Mouse (Mus musculus) neural tube, embryonic 11.5 days (tissue): ENCODE results near the gene Nlrp14. TPM values are rescaled to one million over a fixed set of nuclear protein-coding genes. Genes with fewer than 3 reads are reported as not detected.
"Not testable (repeated sequence)": the region's sequence is repeated elsewhere in the genome, so short reads cannot be mapped to it uniquely, and the experiment has no call there.

Experiments
- ATAC-seq: fragments of 200-750 bp; cut with Nextera tagmentation; 2 replicates; pipeline ENCODE4 v1.8.0; 2017; ENCODE audit warnings: moderate number of reproducible peaks, mild to moderate bottlenecking, moderate TSS enrichment, moderate library complexity; ENCODE audit not compliant: insufficient read depth, low FRiP score, low TSS enrichment
- DNase-seq: peaks from one replicate; pipeline ENCODE4 v3.0.0-alpha.2; 2015; ENCODE audit warnings: low spot score
- H3K27ac ChIP-seq: fragments of 300-500 bp; sonication (generic); 2 replicates; pipeline ENCODE4 v1.5.1; 2014; ENCODE audit warnings: low read depth, mild to moderate bottlenecking, low read length
- H3K27me3 ChIP-seq: fragments of 300-500 bp; sonication (generic); 2 replicates; pipeline ENCODE4 v1.6.1; 2014; ENCODE audit warnings: mild to moderate bottlenecking, low read length, mixed read lengths; ENCODE audit not compliant: control insufficient read depth, insufficient read depth
- H3K36me3 ChIP-seq: fragments of 300-500 bp; sonication (generic); 2 replicates; pipeline ENCODE4 v1.6.1; 2014; ENCODE audit warnings: mild to moderate bottlenecking, low read length, moderate library complexity, mixed read lengths; ENCODE audit not compliant: control insufficient read depth, insufficient read depth
- H3K4me1 ChIP-seq: fragments of 300-500 bp; sonication (generic); 2 replicates; pipeline ENCODE4 v1.6.1; 2014; ENCODE audit warnings: low read length, mixed read lengths; ENCODE audit not compliant: control insufficient read depth, insufficient read depth
- H3K4me2 ChIP-seq: fragments of 300-500 bp; sonication (generic); 2 replicates; pipeline ENCODE4 v1.6.1; 2014; ENCODE audit warnings: low read depth, mild to moderate bottlenecking, moderate library complexity
- H3K4me3 ChIP-seq: fragments of 300-500 bp; sonication (generic); 2 replicates; pipeline ENCODE4 v1.5.1; 2014; ENCODE audit warnings: low read depth, low read length
- H3K9ac ChIP-seq: fragments of 300-500 bp; sonication (generic); 2 replicates; pipeline ENCODE4 v1.6.1; 2014; ENCODE audit warnings: mild to moderate bottlenecking, low read length
- H3K9me3 ChIP-seq: fragments of 300-500 bp; sonication (generic); 2 replicates; pipeline ENCODE4 v1.6.1; 2016; ENCODE audit warnings: low read length; ENCODE audit not compliant: control insufficient read depth
- WGBS: fragments of 180-500 bp; shearing (Covaris S2); extraction: QIAGEN DNeasy Blood & Tissue Kit; methylation state at CpG from one replicate; pipeline ENCODE4 v1.1.7; 2014; 5-methylcytosine and 5-hydroxymethylcytosine counted together
- polyA plus RNA-seq: library from polyadenylated mRNA; unstranded; fragments of >200 nt; fragmentation: Nextera tagmentation; extraction: Ambion mirVana; gene quantifications from 2 replicates; pipeline ENCODE4 v1.2.1, GENCODE M21; 2014

Nlrp14 gene
- polyA plus RNA-seq, result not detected in 2 replicates

GRCm38 (mm10) chr7:107166690-107167089, at the start of gene Nlrp14:
TSS of gene Nlrp14 (plus strand) at chr7:107166990.
- H3K4me2 ChIP-seq, result no peak within 1 kb of the TSS
- no peaks in the 10 kb centered on the region for H3K36me3 ChIP-seq
- no peaks in the 10 kb centered on the region for H3K9me3 ChIP-seq
- H3K9ac ChIP-seq, result no peak within 1 kb of the TSS
- 81% methylated on average over 10 of the region's 10 CpGs for WGBS
- no peaks in the 10 kb centered on the region for H3K27me3 ChIP-seq
- DNase-seq, result no peak
- no peak for ATAC-seq
- no peaks in the 10 kb centered on the region for H3K4me1 ChIP-seq
- H3K4me3 ChIP-seq, result no peak within 1 kb of the TSS
- H3K27ac ChIP-seq, result no peak within 1 kb of the TSS

GRCm38 (mm10) chr7:107130983-107131382, 35.8 kb upstream of the Nlrp14 start, which contains the start of gene Olfr715:
TSS of gene Olfr715 (minus strand) at chr7:107131083.
- not testable (repeated sequence) for DNase-seq, H3K4me3 ChIP-seq, H3K9me3 ChIP-seq, H3K9ac ChIP-seq, H3K27ac ChIP-seq, H3K27me3 ChIP-seq, ATAC-seq, H3K4me2 ChIP-seq, H3K36me3 ChIP-seq, H3K4me1 ChIP-seq
- WGBS, result 65% methylated on average over 1 of the region's 3 CpGs

- H3K27ac ChIP-seq, H3K9me3 ChIP-seq, DNase-seq, H3K4me1 ChIP-seq, H3K36me3 ChIP-seq, ATAC-seq, H3K9ac ChIP-seq, H3K4me2 ChIP-seq, H3K4me3 ChIP-seq, H3K27me3 ChIP-seq: not testable (repeated sequence)
- WGBS, result 84% methylated on average over 2 of the region's 2 CpGs
Observed at GRCm38 (mm10) chr7:107138027-107138426, 28.8 kb upstream of the Nlrp14 start, which contains the start of gene Olfr716. TSS of gene Olfr716 (plus strand) at chr7:107138327.

GRCm38 (mm10) chr7:107180406-107180805, 13.6 kb downstream of the Nlrp14 start:
- H3K4me2 ChIP-seq, result no peak overlapping the region
- DNase-seq, result no peak
- no peak overlapping the region for H3K9ac ChIP-seq
- H3K4me3 ChIP-seq, result no peak overlapping the region
- H3K27me3 ChIP-seq, result no peaks in the 10 kb centered on the region
- H3K36me3 ChIP-seq, result no peaks in the 10 kb centered on the region
- no peaks in the 10 kb centered on the region for H3K4me1 ChIP-seq
- WGBS, result 54% methylated on average over 2 of the region's 2 CpGs
- no peak overlapping the region for H3K27ac ChIP-seq
- no peak for ATAC-seq
- H3K9me3 ChIP-seq, result no peaks in the 10 kb centered on the region

- ATAC-seq, result no peak
- 43% methylated on average over 3 of the region's 3 CpGs for WGBS
Observed at GRCm38 (mm10) chr7:107201817-107202216, 35.0 kb downstream of the Nlrp14 start.

GRCm38 (mm10) chr7:107207843-107208242, 41.1 kb downstream of the Nlrp14 start:
- ATAC-seq, result no peak
- H3K4me3 ChIP-seq, result no peak overlapping the region
- H3K27me3 ChIP-seq, result peaks cover 25% of the 10 kb centered on the region
- H3K9me3 ChIP-seq, result no peaks in the 10 kb centered on the region
- no peaks in the 10 kb centered on the region for H3K36me3 ChIP-seq
- WGBS, result 87% methylated on average over 3 of the region's 3 CpGs
- H3K4me2 ChIP-seq, result no peak overlapping the region
- no peak overlapping the region for H3K9ac ChIP-seq
- DNase-seq, result no peak
- H3K4me1 ChIP-seq, result no peaks in the 10 kb centered on the region
- H3K27ac ChIP-seq, result no peak overlapping the region

More at GRCm38 (mm10) chr7:107201817-107202216, 35.0 kb downstream of the Nlrp14 start:
- H3K4me3 ChIP-seq, result no peak overlapping the region
- H3K27me3 ChIP-seq, result no peaks in the 10 kb centered on the region
- no peak overlapping the region for H3K9ac ChIP-seq
- H3K4me2 ChIP-seq, result no peak overlapping the region
- H3K4me1 ChIP-seq, result no peaks in the 10 kb centered on the region
- no peak for DNase-seq
- H3K9me3 ChIP-seq, result no peaks in the 10 kb centered on the region
- H3K27ac ChIP-seq, result no peak overlapping the region
- H3K36me3 ChIP-seq, result no peaks in the 10 kb centered on the region

- H3K9ac ChIP-seq, result no peak within 1 kb of the TSS
- peak; percentile 61; the same call in 1 of the 2 replicates for ATAC-seq
- no peaks in the 10 kb centered on the region for H3K36me3 ChIP-seq
- 37% methylated on average over 69 of the region's 70 CpGs for WGBS
- no peak within 1 kb of the TSS for H3K4me2 ChIP-seq
- H3K4me3 ChIP-seq, result peak within 1 kb of the TSS; percentile 23
- no peak within 1 kb of the TSS for H3K27ac ChIP-seq
- no peaks in the 10 kb centered on the region for H3K4me1 ChIP-seq
- peaks cover 25% of the 10 kb centered on the region for H3K27me3 ChIP-seq
- peak; percentile 36 for DNase-seq
- H3K9me3 ChIP-seq, result no peaks in the 10 kb centered on the region
Observed at GRCm38 (mm10) chr7:107209204-107209860, 42.5 kb downstream of the Nlrp14 start, which contains the start of gene Rbmxl2. TSS of gene Rbmxl2 (plus strand) at chr7:107209445.

- Histone ChIP-seq H3K27me3 (peaks cover 25% of the 10 kb centered on the region), H3K36me3 (no peaks in the 10 kb centered on the region), H3K4me1 (no peaks in the 10 kb centered on the region), H3K9me3 (no peaks in the 10 kb centered on the region), H3K4me3 (peak overlapping the region; percentile 23), H3K4me2 (no peak overlapping the region), H3K9ac (no peak overlapping the region), H3K27ac (no peak overlapping the region)
- no peak for DNase-seq
- ATAC-seq, result peak; percentile 48; the same call in 1 of the 2 replicates
- 24% methylated on average over 59 of the region's 77 CpGs for WGBS
Observed at GRCm38 (mm10) chr7:107210126-107210576, 43.4 kb downstream of the Nlrp14 start.

GRCm38 (mm10) chr7:107215723-107216122, 48.9 kb downstream of the Nlrp14 start:
- Histone ChIP-seq H3K9ac (no peak overlapping the region), H3K9me3 (no peaks in the 10 kb centered on the region), H3K4me2 (no peak overlapping the region), H3K27ac (no peak overlapping the region), H3K27me3 (peaks cover 9% of the 10 kb centered on the region), H3K36me3 (no peaks in the 10 kb centered on the region), H3K4me3 (no peak overlapping the region), H3K4me1 (no peaks in the 10 kb centered on the region)
- no peak for DNase-seq
- no peak for ATAC-seq
